Mouse (Mus musculus) C2C12 (cell line): Measurements from ENCODE around the gene Fam107b.

Experiments used
- CTCF ChIP-seq: IDR thresholded peaks from one replicate; pipeline ENCODE4 v1.5.1; 2011; ENCODE audit not compliant: control insufficient read depth, insufficient read depth, insufficient read length
- MAX ChIP-seq: IDR thresholded peaks from one replicate; pipeline ENCODE4 v1.6.1; 2011; ENCODE audit warnings: mild to moderate bottlenecking, control low read depth
- MYOD1 ChIP-seq: IDR thresholded peaks from one replicate; pipeline ENCODE4 v1.6.1; 2011; ENCODE audit warnings: low read depth; ENCODE audit not compliant: control insufficient read depth, insufficient read length
- USF1 ChIP-seq: IDR thresholded peaks from one replicate; pipeline ENCODE4 v1.6.1; 2011; ENCODE audit warnings: low read depth, mild to moderate bottlenecking, control low read depth, moderate library complexity

- TF ChIP-seq USF1 (no peak), CTCF (no peak), MAX (no peak), MYOD1 (no peak)
Observed at GRCm38 (mm10) chr2:3749504-3750024, 179.3 kb downstream of the Fam107b start.
